Mouse (Mus musculus): ENCODE measurements around the gene Olfr282. TPM values are rescaled to one million over a fixed set of nuclear protein-coding genes. Genes with fewer than 3 reads are reported as not detected.

The Olfr282 gene
- polyA plus RNA-seq, 1 experiment, result not detected

DNA sequence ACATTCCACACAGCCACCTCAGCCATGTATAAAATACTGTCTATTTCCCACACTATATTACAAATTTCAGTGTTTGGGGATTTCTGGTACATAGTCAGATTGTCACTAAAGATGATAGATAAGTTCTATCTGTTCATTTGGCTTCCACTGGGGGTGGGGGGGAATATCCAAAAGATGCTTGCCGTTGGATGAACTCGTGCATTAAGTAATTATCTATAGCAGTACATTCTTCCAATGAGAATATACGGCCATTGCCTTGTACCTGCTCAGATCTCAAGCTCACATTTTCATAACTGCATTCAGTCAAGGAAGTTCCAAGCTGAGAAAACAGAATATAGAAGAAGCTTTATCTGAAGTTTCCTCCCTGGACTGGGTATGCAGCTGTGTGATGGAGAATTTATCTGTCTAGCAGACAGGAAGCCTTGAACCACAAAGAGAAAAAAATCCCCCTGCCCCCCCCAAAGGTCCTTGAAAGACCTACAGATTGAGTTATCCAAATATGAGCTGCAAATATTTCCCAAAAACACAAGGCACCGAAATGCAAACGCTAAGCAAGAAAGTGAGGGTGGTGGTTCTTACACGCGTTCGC is 55.5 kb downstream of the Olfr282 start:
- TF ChIP-seq SRF (IDR thresholded peaks at IDR 0.05; ENCODE audit: control insufficient read depth, insufficient read length, low read depth) (no peak), POLR2AphosphoS2 (IDR thresholded peaks at IDR 0.05; ENCODE audit: insufficient read length, low read depth) (no peak), TCF3 (IDR thresholded peaks at IDR 0.05; ENCODE audit: insufficient read length, low read depth) (no peak), REST (IDR thresholded peaks at IDR 0.05; ENCODE audit: insufficient read depth, insufficient read length) (no peak), CEBPB (IDR thresholded peaks at IDR 0.05; ENCODE audit: insufficient read depth, poor library complexity, severe bottlenecking) (no peak), TCF12 (IDR thresholded peaks at IDR 0.05; ENCODE audit: insufficient read depth, poor library complexity, severe bottlenecking) (no peak), USF1 (IDR thresholded peaks at IDR 0.05; ENCODE audit: low read depth) (no peak), POLR2A (IDR thresholded peaks at IDR 0.05; ENCODE audit: insufficient read length, low read depth) (no peak), E2F4 (IDR thresholded peaks at IDR 0.05; ENCODE audit: insufficient read depth) (no peak), MYOD1 (IDR thresholded peaks at IDR 0.05; ENCODE audit: control insufficient read depth in 1 of 3, insufficient read length in 2 of 3, low read depth in 2 of 3) (no peak), MAX (IDR thresholded peaks at IDR 0.05; ENCODE audit: low read depth) (no peak), MYOG (IDR thresholded peaks at IDR 0.05; ENCODE audit: control insufficient read depth in 1 of 3, insufficient read depth in 1 of 3, insufficient read length in 2 of 3, low read depth in 2 of 3) (no peak)
- Histone ChIP-seq H3K4me3 (no peak overlapping the region), H3ac (ENCODE audit: control insufficient read depth, insufficient read length) (no peak overlapping the region), H3K4me2 (ENCODE audit: low read depth) (no peak overlapping the region), H3K36me3 (ENCODE audit: control insufficient read depth, insufficient read depth) (no peaks in the 10 kb centered on the region), H3K79me2 (ENCODE audit: control insufficient read depth, insufficient read depth) (no peaks in the 10 kb centered on the region), H3K27me3 (ENCODE audit: control insufficient read depth, insufficient read depth, insufficient read length) (peaks cover 27% of the 10 kb centered on the region)

Other genes starting within 250 kb of the Olfr282 start
- not detected for gene Olfr288, start 235.7 kb upstream of the Olfr282 start, polyA plus RNA-seq (2012; fragmentation: generic; extraction: Trizol)
- gene Gm44579, start 210.2 kb upstream of the Olfr282 start, polyA plus RNA-seq (2012; fragmentation: generic; extraction: Trizol), result not detected
- gene Olfr287, start 210.2 kb upstream of the Olfr282 start, polyA plus RNA-seq (2012; fragmentation: generic; extraction: Trizol), result not detected
- not detected for gene Olfr286, start 196.8 kb upstream of the Olfr282 start, polyA plus RNA-seq (2012; fragmentation: generic; extraction: Trizol)
- not detected for gene H1fnt, start 173.9 kb upstream of the Olfr282 start, polyA plus RNA-seq (2012; fragmentation: generic; extraction: Trizol)
- gene Zfp641, start 135.1 kb upstream of the Olfr282 start, polyA plus RNA-seq (2012; fragmentation: generic; extraction: Trizol), result not detected
- not detected for gene Olfr285, start 113.9 kb upstream of the Olfr282 start, polyA plus RNA-seq (2012; fragmentation: generic; extraction: Trizol)
- not detected for gene Olfr284, start 90.2 kb upstream of the Olfr282 start, polyA plus RNA-seq (2012; fragmentation: generic; extraction: Trizol)
- gene Olfr283, start 50.3 kb upstream of the Olfr282 start, polyA plus RNA-seq (2012; fragmentation: generic; extraction: Trizol), result not detected
- gene Olfr281, start 21.4 kb downstream of the Olfr282 start, polyA plus RNA-seq (2012; fragmentation: generic; extraction: Trizol), result not detected
- not detected for gene OR5BS1P, start 38.7 kb downstream of the Olfr282 start, polyA plus RNA-seq (2012; fragmentation: generic; extraction: Trizol)
- not detected for gene Lalba, start 51.5 kb downstream of the Olfr282 start, polyA plus RNA-seq (2012; fragmentation: generic; extraction: Trizol)
- not detected for gene Olfr279, start 61.2 kb downstream of the Olfr282 start, polyA plus RNA-seq (2012; fragmentation: generic; extraction: Trizol)
- 109 TPM for gene Kansl2, start 103.0 kb downstream of the Olfr282 start, polyA plus RNA-seq (2012; fragmentation: generic; extraction: Trizol)
- 12.6 TPM for gene Ccnt1, start 139.7 kb downstream of the Olfr282 start, polyA plus RNA-seq (2012; fragmentation: generic; extraction: Trizol)
- gene 4930415O20Rik, start 139.8 kb downstream of the Olfr282 start, polyA plus RNA-seq (2012; fragmentation: generic; extraction: Trizol), result 0.10 TPM
- 32.4 TPM for gene Adcy6, start 178.9 kb downstream of the Olfr282 start, polyA plus RNA-seq (2012; fragmentation: generic; extraction: Trizol)
- gene Cacnb3, start 199.6 kb downstream of the Olfr282 start, polyA plus RNA-seq (2012; fragmentation: generic; extraction: Trizol), result 80.8 TPM
- gene Ddx23, start 231.7 kb downstream of the Olfr282 start, polyA plus RNA-seq (2012; fragmentation: generic; extraction: Trizol), result 102 TPM
- 14.4 TPM for gene Rnd1, start 246.2 kb downstream of the Olfr282 start, polyA plus RNA-seq (2012; fragmentation: generic; extraction: Trizol)